Comparison of ENCODE assay signal across 8 mouse cellular contexts in genomic region chr11:17279959-17280358, GRCm38 (mm10). TPM values are rescaled to one million over a fixed set of nuclear protein-coding genes. Genes with fewer than 3 reads are reported as not detected.
DNase-seq lines count a peak whose midpoint lies in the region; ATAC-seq and TF ChIP-seq lines count a peak whose summit lies in the region.

No protein-coding gene starts in this region.

- no peak overlapping the region for H3K27ac ChIP-seq in thymus, adult 2 months (ENCODE audit: control insufficient read depth, insufficient read depth, low read length)
- H3K27ac ChIP-seq in intestine, embryonic 16.5 days (ENCODE audit: low read length), result no peak overlapping the region
- no peak overlapping the region for H3K27ac ChIP-seq in liver, embryonic 12.5 days
- H3K27ac ChIP-seq in neural tube, embryonic 12.5 days, result no peak overlapping the region

- H3K9me3 ChIP-seq in intestine, embryonic 16.5 days (ENCODE audit: control insufficient read depth, low read length), result no peaks in the 10 kb centered on the region
- H3K9me3 ChIP-seq in liver, embryonic 12.5 days (replicated peaks), result no peaks in the 10 kb centered on the region
- H3K9me3 ChIP-seq in neural tube, embryonic 12.5 days, result no peaks in the 10 kb centered on the region

- no peaks in the 10 kb centered on the region for H3K4me1 ChIP-seq in thymus, adult 2 months (replicated peaks; ENCODE audit: control insufficient read depth, insufficient read depth, low read length)
- no peaks in the 10 kb centered on the region for H3K4me1 ChIP-seq in intestine, embryonic 16.5 days (ENCODE audit: control insufficient read depth, insufficient read depth, low read length)
- H3K4me1 ChIP-seq in liver, embryonic 12.5 days, result no peaks in the 10 kb centered on the region
- no peaks in the 10 kb centered on the region for H3K4me1 ChIP-seq in neural tube, embryonic 12.5 days

- H3K9ac ChIP-seq in intestine, embryonic 16.5 days (ENCODE audit: low read depth, low read length), result no peak overlapping the region
- H3K9ac ChIP-seq in liver, embryonic 12.5 days, result no peak overlapping the region
- no peak overlapping the region for H3K9ac ChIP-seq in neural tube, embryonic 12.5 days

- H3K27me3 ChIP-seq in thymus, adult 2 months (ENCODE audit: control insufficient read depth, insufficient read depth, low read length), result no peaks in the 10 kb centered on the region
- H3K27me3 ChIP-seq in intestine, embryonic 16.5 days (replicated peaks; ENCODE audit: control insufficient read depth, insufficient read depth, low read length), result no peaks in the 10 kb centered on the region
- no peaks in the 10 kb centered on the region for H3K27me3 ChIP-seq in liver, embryonic 12.5 days (replicated peaks)
- H3K27me3 ChIP-seq in neural tube, embryonic 12.5 days (replicated peaks), result no peaks in the 10 kb centered on the region

- DNase-seq in thymus, adult 2 months, result peak; percentile 26
- no peak for DNase-seq in thymus, adult 18-20 months
- DNase-seq in adrenal gland, postnatal 25 days, result peak; percentile 27
- DNase-seq in fibroblast of lung, adult 2 months (ENCODE audit: low read depth), result peak; percentile 53
- DNase-seq in ovary, adult 18-20 months (ENCODE audit: low spot score), result no peak

- H3K4me3 ChIP-seq in thymus, adult 2 months (ENCODE audit: control insufficient read depth, insufficient read depth, low read length), result no peak overlapping the region
- no peak overlapping the region for H3K4me3 ChIP-seq in intestine, embryonic 16.5 days (ENCODE audit: low read length)
- H3K4me3 ChIP-seq in liver, embryonic 12.5 days, result no peak overlapping the region
- no peak overlapping the region for H3K4me3 ChIP-seq in neural tube, embryonic 12.5 days

- no peak overlapping the region for H3K4me2 ChIP-seq in intestine, embryonic 16.5 days (ENCODE audit: low read depth, low read length)
- no peak overlapping the region for H3K4me2 ChIP-seq in liver, embryonic 12.5 days
- no peak overlapping the region for H3K4me2 ChIP-seq in neural tube, embryonic 12.5 days (replicated peaks)

- peak; percentile 65; the same call in 1 of the 2 replicates for ATAC-seq in intestine, embryonic 16.5 days
- ATAC-seq in liver, embryonic 12.5 days, result peak; percentile 47; the same call in 1 of the 2 replicates
- peak; percentile 71; the same call in 1 of the 2 replicates for ATAC-seq in neural tube, embryonic 12.5 days (ENCODE audit: low FRiP score, low read depth)

- TF ChIP-seq CTCF in thymus, adult 2 months (IDR thresholded peaks at IDR 0.05; ENCODE audit: borderline replicate concordance, control insufficient read depth, extremely low read depth, insufficient read depth, low read length, poor library complexity), result no peak

- TF ChIP-seq POLR2A in thymus, adult 2 months (IDR thresholded peaks at IDR 0.05; ENCODE audit: control insufficient read depth, extremely low read depth, insufficient read depth, low read length, poor library complexity), result no peak

- H3K36me3 ChIP-seq in thymus, adult 2 months (ENCODE audit: control insufficient read depth, insufficient read depth, low read length), result no peaks in the 10 kb centered on the region
- no peaks in the 10 kb centered on the region for H3K36me3 ChIP-seq in intestine, embryonic 16.5 days (ENCODE audit: control insufficient read depth, insufficient read depth, low read length)
- H3K36me3 ChIP-seq in liver, embryonic 12.5 days, result no peaks in the 10 kb centered on the region
- H3K36me3 ChIP-seq in neural tube, embryonic 12.5 days, result no peaks in the 10 kb centered on the region

- WGBS in thymus, adult 2 months, result 16% methylated on average over 9 of the region's 9 CpGs
- WGBS in intestine, embryonic 16.5 days, result 14% methylated on average over 9 of the region's 9 CpGs
- 11% methylated on average over 9 of the region's 9 CpGs for WGBS in liver, embryonic 12.5 days (ENCODE audit: insufficient replicate concordance)
- 16% methylated on average over 9 of the region's 9 CpGs for WGBS in neural tube, embryonic 12.5 days

RNA-seq across cellular contexts. Expression of gene C1d, which starts 22.6 kb away (rescaled TPM):
- 17.4 and 17.8 TPM in 2 replicates for polyA plus RNA-seq in thymus, adult 2 months (2012; rRNA removed)
- 63.4 and 64.5 TPM in 2 replicates for total RNA-seq in adrenal gland, postnatal 25 days (2021)
- 104 and 105 TPM in 2 replicates for polyA plus RNA-seq in intestine, embryonic 16.5 days (2015; fragmentation: Nextera tagmentation; extraction: Ambion mirVana)
- 56.5 and 56.6 TPM in 2 replicates for polyA plus RNA-seq in liver, embryonic 12.5 days (2016; fragmentation: Nextera tagmentation; extraction: Ambion mirVana)
- polyA plus RNA-seq in neural tube, embryonic 12.5 days (2016; fragmentation: Nextera tagmentation; extraction: Ambion mirVana), result 109 and 118 TPM in 2 replicates

Comparison
In these comparisons a context has a peak if more than half of its experiments do, and no peak if none do; other contexts are left out.
1. DNase-seq: peak in thymus, adult 2 months (single experiment), adrenal gland, postnatal 25 days (single experiment) and fibroblast of lung, adult 2 months (single experiment); none in thymus, adult 18-20 months (0 of 2) and ovary, adult 18-20 months (single experiment).
2. Peak in every context shown above with its lines, with median percentiles within 50 percentile points of each other: ATAC-seq.